Mouse (Mus musculus) limb, embryonic 11.5 days (tissue): ENCODE measurements at regions not wholly inside any gene's neighbourhood (a gene's known extent, or its start where the extent isn't known, plus 50 kb on each side); places are given as distances from the start of the nearest gene placed in this dataset.

Experiments used
- ATAC-seq: fragments of 200-750 bp; cut with Nextera tagmentation; 2 replicates; pipeline ENCODE4 v1.8.0; 2017; ENCODE audit warnings: low read depth; ENCODE audit not compliant: insufficient number of reproducible peaks, low FRiP score, low TSS enrichment
- DNase-seq: peaks from one replicate; pipeline ENCODE4 v3.0.0-alpha.2; 2015; ENCODE audit warnings: low spot score
- H3K27ac ChIP-seq: fragments of 300-500 bp; sonication (generic); replicated peaks from 2 replicates; pipeline ENCODE4 v1.5.1; 2014; ENCODE audit warnings: low read depth, mild to moderate bottlenecking, low read length
- H3K27me3 ChIP-seq: fragments of 300-500 bp; sonication (generic); 2 replicates; pipeline ENCODE4 v1.6.1; 2014; ENCODE audit warnings: mild to moderate bottlenecking, low read length, mixed read lengths; ENCODE audit not compliant: control insufficient read depth, insufficient read depth
- H3K36me3 ChIP-seq: fragments of 300-500 bp; sonication (generic); 2 replicates; pipeline ENCODE4 v1.6.1; 2014; ENCODE audit warnings: mild to moderate bottlenecking, low read length, moderate library complexity, mixed read lengths; ENCODE audit not compliant: control insufficient read depth, insufficient read depth
- H3K4me1 ChIP-seq: fragments of 300-500 bp; sonication (generic); 2 replicates; pipeline ENCODE4 v1.6.1; 2014; ENCODE audit warnings: low read length, mixed read lengths; ENCODE audit not compliant: control insufficient read depth, insufficient read depth
- H3K4me2 ChIP-seq: fragments of 300-500 bp; sonication (generic); 2 replicates; pipeline ENCODE4 v1.6.1; 2014; ENCODE audit warnings: low read depth, mild to moderate bottlenecking, moderate library complexity; ENCODE audit not compliant: severe bottlenecking
- H3K4me3 ChIP-seq: fragments of 300-500 bp; sonication (generic); 2 replicates; pipeline ENCODE4 v1.5.1; 2014; ENCODE audit warnings: low read depth, low read length
- H3K9ac ChIP-seq: fragments of 300-500 bp; sonication (generic); 2 replicates; pipeline ENCODE4 v1.6.1; 2014; ENCODE audit warnings: mild to moderate bottlenecking, low read length
- H3K9me3 ChIP-seq: fragments of 300-500 bp; sonication (generic); 2 replicates; pipeline ENCODE4 v1.6.1; 2016; ENCODE audit warnings: low read length; ENCODE audit not compliant: control insufficient read depth
- WGBS: fragments of 180-500 bp; shearing (Covaris S2); extraction: QIAGEN DNeasy Blood & Tissue Kit; methylation state at CpG from one replicate; pipeline ENCODE4 v1.1.7; 2014; 5-methylcytosine and 5-hydroxymethylcytosine counted together

GRCm38 (mm10) chr12:29175698-29176440 is 352.3 kb upstream of the Myt1l start:
- Histone ChIP-seq H3K36me3 (no peaks in the 10 kb centered on the region), H3K27me3 (no peaks in the 10 kb centered on the region), H3K9ac (no peak overlapping the region), H3K4me1 (no peaks in the 10 kb centered on the region), H3K9me3 (no peaks in the 10 kb centered on the region), H3K27ac (no peak overlapping the region), H3K4me3 (no peak overlapping the region), H3K4me2 (no peak overlapping the region)
- DNase-seq (no peak), ATAC-seq (no peak)
- WGBS: 76% methylated on average over 10 of the region's 10 CpGs

- no peak for ATAC-seq
- Histone ChIP-seq H3K4me3 (no peak overlapping the region), H3K4me1 (no peaks in the 10 kb centered on the region), H3K9me3 (no peaks in the 10 kb centered on the region), H3K4me2 (no peak overlapping the region), H3K27me3 (no peaks in the 10 kb centered on the region), H3K27ac (no peak overlapping the region), H3K9ac (no peak overlapping the region), H3K36me3 (no peaks in the 10 kb centered on the region)
- DNase-seq: no peak
- 89% methylated on average over 12 of the region's 12 CpGs for WGBS
Observed at GRCm38 (mm10) chr12:29177145-29177544, 351.0 kb upstream of the Myt1l start.

- no peak for DNase-seq
- no peak for ATAC-seq
- no peaks in the 10 kb centered on the region for H3K36me3 ChIP-seq
- no peak overlapping the region for H3K4me2 ChIP-seq
- H3K9ac ChIP-seq: no peak overlapping the region
- H3K27ac ChIP-seq: no peak overlapping the region
- no peaks in the 10 kb centered on the region for H3K4me1 ChIP-seq
- no peaks in the 10 kb centered on the region for H3K9me3 ChIP-seq
- H3K4me3 ChIP-seq: no peak overlapping the region
- no peaks in the 10 kb centered on the region for H3K27me3 ChIP-seq
- WGBS: 83% methylated on average over 14 of the region's 14 CpGs
Observed at GRCm38 (mm10) chr12:29178168-29178895, 349.9 kb upstream of the Myt1l start.

GRCm38 (mm10) chr12:29179405-29179804 is 348.8 kb upstream of the Myt1l start:
- H3K36me3 ChIP-seq: no peaks in the 10 kb centered on the region
- H3K27ac ChIP-seq: no peak overlapping the region
- DNase-seq: no peak
- H3K4me2 ChIP-seq: no peak overlapping the region
- WGBS: 53% methylated on average over 2 of the region's 2 CpGs
- no peak for ATAC-seq
- no peak overlapping the region for H3K4me3 ChIP-seq
- no peak overlapping the region for H3K9ac ChIP-seq
- H3K4me1 ChIP-seq: no peaks in the 10 kb centered on the region
- no peaks in the 10 kb centered on the region for H3K27me3 ChIP-seq
- H3K9me3 ChIP-seq: no peaks in the 10 kb centered on the region

- H3K36me3 ChIP-seq: no peaks in the 10 kb centered on the region
- no peak overlapping the region for H3K9ac ChIP-seq
- 86% methylated on average over 1 of the region's 1 CpGs for WGBS
- no peaks in the 10 kb centered on the region for H3K27me3 ChIP-seq
- DNase-seq: no peak
- no peaks in the 10 kb centered on the region for H3K4me1 ChIP-seq
- H3K4me2 ChIP-seq: no peak overlapping the region
- ATAC-seq: no peak
- H3K9me3 ChIP-seq: no peaks in the 10 kb centered on the region
- H3K27ac ChIP-seq: no peak overlapping the region
- H3K4me3 ChIP-seq: no peak overlapping the region
Observed at GRCm38 (mm10) chr12:29180576-29180975, 347.6 kb upstream of the Myt1l start.

- no peak overlapping the region for H3K9ac ChIP-seq
- H3K36me3 ChIP-seq: no peaks in the 10 kb centered on the region
- H3K4me1 ChIP-seq: no peaks in the 10 kb centered on the region
- H3K4me3 ChIP-seq: no peak overlapping the region
- 46% methylated on average over 4 of the region's 4 CpGs for WGBS
- H3K27me3 ChIP-seq: no peaks in the 10 kb centered on the region
- H3K4me2 ChIP-seq: no peak overlapping the region
- ATAC-seq (no peak), DNase-seq (no peak)
- H3K27ac ChIP-seq: no peak overlapping the region
- H3K9me3 ChIP-seq: no peaks in the 10 kb centered on the region
Observed at GRCm38 (mm10) chr12:29187619-29188018, 340.6 kb upstream of the Myt1l start.

- Histone ChIP-seq H3K27me3 (no peaks in the 10 kb centered on the region), H3K27ac (no peak overlapping the region), H3K9me3 (no peaks in the 10 kb centered on the region), H3K36me3 (no peaks in the 10 kb centered on the region), H3K9ac (no peak overlapping the region), H3K4me1 (no peaks in the 10 kb centered on the region), H3K4me3 (no peak overlapping the region), H3K4me2 (no peak overlapping the region)
- no peak for ATAC-seq
- no peak for DNase-seq
- 88% methylated on average over 3 of the region's 3 CpGs for WGBS
Observed at GRCm38 (mm10) chr12:29192391-29192790, 335.8 kb upstream of the Myt1l start.

- no peak for ATAC-seq
- WGBS: 58% methylated on average over 3 of the region's 3 CpGs
- H3K9ac ChIP-seq: no peak overlapping the region
- H3K9me3 ChIP-seq: no peaks in the 10 kb centered on the region
- H3K4me1 ChIP-seq: no peaks in the 10 kb centered on the region
- no peaks in the 10 kb centered on the region for H3K36me3 ChIP-seq
- H3K27ac ChIP-seq: no peak overlapping the region
- no peak overlapping the region for H3K4me2 ChIP-seq
- H3K4me3 ChIP-seq: no peak overlapping the region
- DNase-seq: no peak
- H3K27me3 ChIP-seq: no peaks in the 10 kb centered on the region
Observed at GRCm38 (mm10) chr12:29211946-29212345, 316.2 kb upstream of the Myt1l start.
